Mouse (Mus musculus) limb, embryonic 15.5 days (tissue): ENCODE data around the gene Rnf168. TPM values are rescaled to one million over a fixed set of nuclear protein-coding genes. Genes with fewer than 3 reads are reported as not detected.
A peak's percentile ranks its signal among the peaks of the same experiment; 100 is the strongest.

ENCODE experiments used
- microRNA counts: library from miRNA; unstranded; fragments of <30 nt; microRNA quantifications from one replicate; lab custom pipeline; 2016
- microRNA-seq: library from miRNA; unstranded; fragments of <30 nt; microRNA quantifications from one replicate; pipeline ENCODE4, GENCODE M21; 2016
- polyA plus RNA-seq: library from polyadenylated mRNA; unstranded; fragments of >200 nt; fragmentation: Nextera tagmentation; extraction: Ambion mirVana; gene quantifications from 2 replicates; pipeline ENCODE4 v1.2.1, GENCODE M21; 2015

Rnf168 gene
- polyA plus RNA-seq, 1 experiment from 2014 or later = 31.4 TPM

MicroRNAs encoded within 50 kb of the gene (microRNA counts, 519-probe panel; counts per million panel counts)
- 1,178 counts per million, percentile 7 among the panel's probes with 10 or more counts for microRNA mmu-miR-1946a (lab: Ali Mortazavi, UCI)

Small RNA genes within 50 kb of the gene (microRNA-seq; reads per million reads assigned to microRNA genes)
- gene Mir1946a = not detected

Other genes starting within 250 kb of the Rnf168 start
- 32.5 and 33.9 TPM in 2 replicates for gene Pak2, start 198.1 kb upstream of the Rnf168 start, polyA plus RNA-seq
- gene Pigx, start 177.7 kb upstream of the Rnf168 start, polyA plus RNA-seq = 83.1 and 89.3 TPM in 2 replicates
- 23.1 and 25.5 TPM in 2 replicates for gene Cep19, start 177.7 kb upstream of the Rnf168 start, polyA plus RNA-seq
- 21.3 and 23.0 TPM in 2 replicates for gene Nrros, start 111.9 kb upstream of the Rnf168 start, polyA plus RNA-seq
- 0.20 TPM in 1 of 2 replicates, not detected in the other for gene Bex6, start 97.6 kb upstream of the Rnf168 start, polyA plus RNA-seq
- 9.5 and 11.6 TPM in 2 replicates for gene Fbxo45, start 30.3 kb upstream of the Rnf168 start, polyA plus RNA-seq
- 19.9 and 22.0 TPM in 2 replicates for gene Wdr53, start 30.2 kb upstream of the Rnf168 start, polyA plus RNA-seq
- gene Smco1, start 6.0 kb upstream of the Rnf168 start, polyA plus RNA-seq = 0.20 TPM in 1 of 2 replicates, not detected in the other
- gene Ubxn7, start 54.8 kb downstream of the Rnf168 start, polyA plus RNA-seq = 20.9 and 25.2 TPM in 2 replicates
- gene Tm4sf19, start 123.0 kb downstream of the Rnf168 start, polyA plus RNA-seq = 0.12 and 0.46 TPM in 2 replicates
- 19.5 and 21.5 TPM in 2 replicates for gene Tctex1d2, start 142.2 kb downstream of the Rnf168 start, polyA plus RNA-seq
- 46.6 and 48.5 TPM in 2 replicates for gene Pcyt1a, start 153.5 kb downstream of the Rnf168 start, polyA plus RNA-seq
- gene Slc51a, start 210.4 kb downstream of the Rnf168 start, polyA plus RNA-seq = 0.06 and 0.12 TPM in 2 replicates
- gene Zdhhc19, start 218.8 kb downstream of the Rnf168 start, polyA plus RNA-seq = not detected in 2 replicates